Mouse (Mus musculus) heart, adult 2 months (tissue): ENCODE measurements at regions not wholly inside any gene's neighbourhood (a gene's known extent, or its start where the extent isn't known, plus 50 kb on each side); places are given as distances from the start of the nearest gene placed in this dataset.

Experiments used
- CTCF ChIP-seq: fragments of 200-600 bp; IDR thresholded peaks from 2 replicates; pipeline ENCODE4 v1.8.1; 2022; ENCODE audit warnings: antibody characterized with exemption, mild to moderate bottlenecking, moderate library complexity
- EP300 ChIP-seq: fragments of 200-500 bp; IDR thresholded peaks from 2 replicates; pipeline ENCODE4 v1.6.1; 2011; ENCODE audit warnings: low read depth, low read length, control low read depth; ENCODE audit not compliant: insufficient read depth
- POLR2A ChIP-seq: fragments of 200-500 bp; IDR thresholded peaks from 2 replicates; pipeline ENCODE4 v1.6.1; 2011; ENCODE audit warnings: mild to moderate bottlenecking, low read depth, low read length, control low read depth; ENCODE audit not compliant: insufficient read depth

DNA sequence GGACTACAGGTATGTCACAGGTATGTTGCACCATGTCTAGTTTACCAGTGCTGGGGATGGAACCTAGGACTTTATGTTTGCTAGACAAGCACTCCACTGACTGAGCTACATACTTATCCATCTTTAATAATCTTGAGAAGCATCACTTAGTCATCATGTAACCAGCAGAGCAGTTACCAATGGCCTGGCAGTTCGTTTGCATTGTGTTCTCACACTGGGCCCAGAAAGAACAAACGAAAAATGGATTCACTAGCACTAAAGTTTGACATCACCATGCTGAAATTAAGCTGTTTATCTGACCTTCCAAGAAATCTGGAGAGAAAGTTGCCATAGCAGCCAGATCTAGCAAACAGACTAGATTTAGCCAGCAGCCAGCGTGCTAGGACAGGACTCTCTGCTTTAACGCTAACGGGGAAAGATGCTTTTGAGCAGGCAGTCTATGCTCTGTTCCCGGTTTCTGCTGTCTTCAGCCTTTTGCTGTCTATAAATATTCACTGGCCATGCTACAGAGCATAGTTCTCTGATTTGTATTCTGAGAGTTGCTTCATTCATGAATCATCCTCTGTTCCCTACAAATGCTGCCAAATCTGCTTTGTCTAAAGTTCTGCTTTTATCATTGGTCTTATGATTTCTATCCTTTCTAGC lies 229.6 kb downstream of the Qdpr start:
- TF ChIP-seq POLR2A (no peak), CTCF (no peak), EP300 (no peak)
